Mouse (Mus musculus) naive thymus-derived CD4-positive, alpha-beta T cell, adult 2 months (primary cell): Measurements from ENCODE around the gene Tbrg4.

Experiments used
- DNase-seq: peaks from one replicate; pipeline ENCODE4 v3.0.0-alpha.2; 2011; ENCODE audit warnings: low read depth

Tbrg4 gene

DNA sequence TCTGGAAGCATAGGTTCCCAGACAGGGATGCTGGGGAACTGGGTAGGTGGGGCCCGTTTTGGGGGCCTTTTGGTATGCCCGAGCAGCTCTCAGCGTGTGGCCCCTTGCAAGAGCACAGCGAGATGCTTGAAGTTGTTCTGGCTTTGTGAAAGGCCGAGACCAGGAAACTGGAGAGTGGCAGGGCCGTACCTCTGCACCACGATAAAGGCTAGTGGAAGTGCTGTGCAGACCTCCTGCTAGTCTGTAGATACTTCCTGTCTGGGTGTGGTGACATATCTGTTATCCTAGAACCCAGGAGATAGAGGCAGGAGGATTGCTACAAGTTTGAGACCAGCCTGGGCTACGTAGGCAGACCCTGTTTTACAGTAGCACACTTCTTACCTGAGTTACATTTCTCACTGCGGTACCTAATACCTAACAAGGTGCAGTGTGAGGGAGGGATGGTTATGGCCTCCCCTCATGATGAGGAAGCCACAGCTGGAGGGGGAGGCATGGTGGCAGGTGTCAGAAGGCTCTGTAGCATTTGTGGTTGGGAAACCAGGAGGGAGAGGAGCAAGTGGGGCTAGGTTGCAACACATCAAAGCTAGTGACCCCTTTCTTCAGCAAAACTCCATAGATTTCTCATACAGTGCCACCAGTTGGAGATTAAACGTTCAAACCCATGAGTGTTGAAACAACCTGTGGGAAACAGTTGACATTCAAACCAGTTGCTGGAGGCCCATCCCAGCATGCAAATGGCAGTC, 34.8 kb downstream of the Tbrg4 start:
- DNase-seq, result no peak

GRCm38 (mm10) chr11:6589838-6590237, 36.0 kb downstream of the Tbrg4 start:
- DNase-seq, result no peak

DNA sequence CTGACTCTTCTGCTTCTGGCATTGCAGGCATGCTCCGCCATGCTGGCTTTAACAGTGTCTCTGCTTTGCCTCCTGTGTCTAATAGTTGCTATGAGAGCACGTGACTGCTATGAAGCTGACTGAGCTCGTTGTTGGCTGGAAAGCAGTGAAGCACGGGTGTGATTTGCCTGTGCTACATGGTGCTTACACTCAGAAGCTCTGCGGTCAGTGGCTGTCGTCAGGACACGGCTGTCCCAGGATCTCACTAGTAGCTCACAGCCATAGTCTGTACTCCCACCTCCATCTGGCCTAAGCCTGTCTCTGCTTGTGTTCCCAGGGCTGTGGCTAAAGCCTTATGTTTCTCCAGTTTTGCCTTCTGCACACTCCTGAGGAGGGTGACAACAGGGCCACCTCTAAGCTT, 37.6 kb downstream of the Tbrg4 start:
- no peak for DNase-seq

DNA sequence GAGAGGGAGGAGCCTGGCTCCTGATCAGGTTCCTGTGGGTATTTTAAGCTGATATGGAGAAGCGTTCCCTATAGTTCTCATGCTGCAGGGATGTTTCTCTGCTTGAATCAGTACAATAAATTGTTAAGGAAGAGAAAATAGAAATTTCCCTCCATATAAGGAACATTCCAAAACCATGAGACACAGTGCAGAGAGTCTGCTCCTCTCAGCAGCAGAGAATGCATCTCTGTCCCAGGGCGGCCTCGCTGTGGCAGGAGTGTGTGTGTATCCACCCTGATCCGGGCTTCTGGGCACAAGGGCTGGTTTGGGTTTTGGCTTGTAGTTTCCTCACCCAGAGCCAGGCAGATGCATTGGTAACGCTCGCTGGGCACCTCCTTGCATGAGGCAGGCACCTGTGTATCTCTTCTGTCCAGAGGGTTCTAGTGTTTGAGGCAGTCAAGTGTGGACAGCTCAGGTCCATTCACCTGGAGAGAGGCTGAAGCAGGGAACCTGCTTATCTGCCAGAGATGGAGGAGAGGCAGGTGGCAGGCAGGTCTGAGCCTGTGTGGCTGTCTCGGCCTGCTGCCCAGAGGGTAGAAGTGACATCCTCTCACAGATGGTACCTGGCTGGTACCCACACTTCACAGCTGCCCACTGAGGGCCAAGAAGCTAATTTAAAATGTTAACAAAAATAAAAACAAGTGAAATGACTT, 38.5 kb downstream of the Tbrg4 start:
- no peak for DNase-seq

DNA sequence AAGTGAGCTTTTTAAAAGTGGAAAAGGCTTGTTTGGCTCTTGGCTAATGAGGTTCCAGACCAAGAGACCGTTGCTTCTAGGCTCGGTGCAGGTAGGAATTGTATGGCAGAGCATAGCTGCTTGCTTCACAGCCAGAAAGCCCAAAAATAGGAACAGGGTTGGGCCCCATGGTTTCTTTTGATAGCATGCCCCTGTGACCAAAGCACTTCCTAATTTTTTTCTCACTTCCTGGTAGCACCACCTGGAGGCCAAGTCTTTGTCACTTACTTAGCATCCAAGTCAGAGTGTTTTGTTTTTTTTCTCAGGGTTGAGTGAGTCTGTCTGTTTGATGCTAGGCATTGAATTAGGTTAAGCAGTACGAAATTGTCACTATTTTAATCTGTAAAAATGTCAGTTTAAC, 39.2 kb downstream of the Tbrg4 start:
- peak; percentile 55 for DNase-seq

DNA sequence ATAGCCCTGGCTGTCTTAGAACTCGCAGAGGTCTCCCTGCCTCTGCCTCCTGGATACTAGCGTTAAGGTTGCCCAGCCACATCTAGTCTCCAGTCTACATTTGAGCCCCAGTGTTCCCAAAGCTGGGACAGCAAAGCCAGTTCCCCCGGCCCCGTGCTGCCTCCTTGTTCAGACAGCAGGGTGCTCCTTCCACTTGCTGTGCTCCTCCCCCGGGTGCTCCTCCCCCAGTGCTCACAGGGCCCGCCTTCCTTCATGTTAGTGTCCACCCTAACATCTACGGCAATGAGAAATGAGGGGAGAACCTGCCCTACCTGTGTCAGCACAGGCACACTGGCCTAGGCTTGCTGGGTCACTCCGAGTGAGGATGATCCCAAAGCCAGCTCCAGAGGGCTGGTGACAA, 40.1 kb downstream of the Tbrg4 start:
- DNase-seq, result no peak

- no peak for DNase-seq
These were observed 44.3 kb downstream of the Tbrg4 start for GRCm38 (mm10) chr11:6581560-6581959.

GRCm38 (mm10) chr11:6580065-6580750, 45.7 kb downstream of the Tbrg4 start:
- DNase-seq, result no peak

- DNase-seq, result no peak
These were observed 46.5 kb downstream of the Tbrg4 start for GRCm38 (mm10) chr11:6579361-6579760.

DNA sequence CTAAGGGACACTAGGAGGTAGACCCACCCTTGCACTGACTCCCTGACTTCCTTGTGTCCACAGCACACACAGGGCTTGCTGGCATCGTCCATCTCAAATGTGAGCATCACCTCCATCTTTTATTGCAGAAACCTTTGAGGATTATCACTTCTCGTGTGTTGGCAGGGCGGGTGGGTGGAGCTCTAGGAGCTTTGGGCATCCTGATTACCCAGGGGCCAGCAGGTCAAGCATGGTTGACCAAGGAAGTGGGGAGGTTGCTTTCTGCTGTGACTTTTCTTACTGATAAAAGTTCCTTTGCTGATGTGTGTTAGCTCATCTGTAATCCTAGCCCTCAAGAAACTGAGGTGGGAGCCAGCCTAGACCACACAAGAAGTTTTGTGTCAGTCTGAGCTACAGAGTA, 49.7 kb downstream of the Tbrg4 start:
- DNase-seq, result no peak

- no peak for DNase-seq
These were observed 56.5 kb downstream of the Tbrg4 start for GRCm38 (mm10) chr11:6569410-6569777.

GRCm38 (mm10) chr11:6568584-6569409, 57.1 kb downstream of the Tbrg4 start:
- peak; percentile 62 for DNase-seq

DNA sequence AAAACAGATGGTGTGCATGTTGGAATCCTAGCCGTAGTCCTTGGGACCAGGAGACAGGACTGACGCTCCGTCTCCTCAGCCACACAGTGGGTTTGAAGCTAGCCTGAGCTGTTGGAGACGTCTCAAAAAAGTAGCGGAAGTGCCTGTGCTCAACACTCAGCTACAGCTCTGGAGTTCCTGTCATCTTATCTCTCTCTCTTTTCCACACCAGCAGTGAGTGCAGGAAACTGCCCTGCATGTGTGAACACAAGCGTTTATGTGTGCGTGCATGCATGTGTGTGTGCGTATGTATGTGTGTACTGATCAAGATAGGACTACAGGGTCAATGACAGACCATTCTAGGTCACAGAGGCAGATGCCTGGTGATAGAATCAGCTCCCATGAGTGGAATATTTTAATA, 57.9 kb downstream of the Tbrg4 start:
- DNase-seq, result peak; percentile 82

- DNase-seq, result peak; percentile 53
These were observed 59.4 kb downstream of the Tbrg4 start for GRCm38 (mm10) chr11:6566496-6566895.
